ENCODE assay signal across 10 mouse cellular contexts in the genomic region with DNA sequence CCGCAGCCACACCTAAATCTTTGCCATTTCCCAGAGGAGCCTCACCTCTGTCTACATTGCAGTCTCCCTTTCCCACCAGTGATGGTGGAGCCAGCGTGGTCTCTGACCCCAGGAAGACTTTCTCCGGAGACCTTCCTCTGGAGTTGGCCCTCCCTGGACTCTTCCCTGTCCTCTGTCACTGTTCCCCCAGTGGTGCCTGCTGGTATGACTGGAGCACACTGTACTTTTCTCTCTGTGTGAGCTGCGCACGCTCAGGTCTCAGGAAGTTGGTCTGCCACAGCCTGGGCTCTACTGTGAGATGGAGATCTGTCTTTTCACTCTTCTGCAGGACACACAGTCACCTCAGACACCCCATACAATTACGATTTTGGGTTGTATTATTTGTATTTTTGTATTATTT. TPM values are rescaled to one million over a fixed set of nuclear protein-coding genes. Genes with fewer than 3 reads are reported as not detected.
A peak's percentile ranks its signal among the peaks of the same experiment; 100 is the strongest.
DNase-seq lines count a peak whose midpoint lies in the region; ATAC-seq and TF ChIP-seq lines count a peak whose summit lies in the region.
"Had no signal": no experiment of that assay in that cellular context is flagged by ENCODE, and none has a peak within 500 bp of the region (broad histone marks: within the 10 kb centered on the region; RNA-seq: fewer than 3 reads in every experiment).

No protein-coding gene starts in this region.

- H3K27ac ChIP-seq in kidney, postnatal 0 days, result no peak overlapping the region
- H3K27ac ChIP-seq: neural tube, embryonic 15.5 days had no signal

- no peak for ATAC-seq in kidney, postnatal 0 days (replicated peaks; ENCODE audit: low FRiP score, low read depth)
- ATAC-seq in common myeloid progenitor, adult 5-6 weeks (replicated peaks; ENCODE audit: low read depth, poor library complexity, severe bottlenecking), result peak; percentile 98
- peak; percentile 71 for ATAC-seq in megakaryocyte, adult 5-6 weeks (ENCODE audit: poor library complexity, severe bottlenecking)

- peaks cover 14% of the 10 kb centered on the region for H3K4me1 ChIP-seq in kidney, postnatal 0 days (replicated peaks; ENCODE audit: insufficient read depth, low read length)
- H3K4me1 ChIP-seq in E14TG2a.4 (replicated peaks; ENCODE audit: low read depth, low read length), result peaks cover 61% of the 10 kb centered on the region

- H3K9ac ChIP-seq in kidney, postnatal 0 days (ENCODE audit: low read depth, low read length), result no peak overlapping the region
- H3K9ac ChIP-seq: neural tube, embryonic 15.5 days had no signal

- TF ChIP-seq CTCF in kidney, postnatal 0 days (IDR thresholded peaks at IDR 0.05; ENCODE audit: low read depth), result peak; percentile 45
- peak; percentile 54 for TF ChIP-seq CTCF in E14TG2a.4 (conservative IDR thresholded peaks at IDR 0.05; ENCODE audit: low read length)

- no peak overlapping the region for H3K4me2 ChIP-seq in kidney, postnatal 0 days (ENCODE audit: low read length)
- H3K4me2 ChIP-seq: neural tube, embryonic 15.5 days had no signal

- no peaks in the 10 kb centered on the region for H3K27me3 ChIP-seq in kidney, postnatal 0 days (ENCODE audit: insufficient read depth, low read length)
- no peaks in the 10 kb centered on the region for H3K27me3 ChIP-seq in E14TG2a.4 (ENCODE audit: insufficient read depth, low read length)

- DNase-seq in kidney, postnatal 0 days (ENCODE audit: low spot score), result peak; percentile 34
- no peak for DNase-seq in kidney, adult 11 months
- DNase-seq in urinary bladder, postnatal 10 days (ENCODE audit: low spot score), result no peak
- DNase-seq in adrenal gland, adult 18-20 months (ENCODE audit: low spot score in 2 of 2), result no peak
- DNase-seq: heart, postnatal 36 days; left cerebral cortex, postnatal 4 days had no signal

- no peaks in the 10 kb centered on the region for H3K9me3 ChIP-seq in kidney, postnatal 0 days (replicated peaks; ENCODE audit: low read length)
- H3K9me3 ChIP-seq in E14TG2a.4 (ENCODE audit: low read length), result no peaks in the 10 kb centered on the region
- H3K9me3 ChIP-seq: neural tube, embryonic 15.5 days had no signal

- no peaks in the 10 kb centered on the region for H3K36me3 ChIP-seq in kidney, postnatal 0 days (ENCODE audit: insufficient read depth, low read length)
- H3K36me3 ChIP-seq in E14TG2a.4 (ENCODE audit: insufficient read depth, low read length), result peaks cover 10% of the 10 kb centered on the region
- H3K36me3 ChIP-seq: neural tube, embryonic 15.5 days had no signal

- WGBS in kidney, postnatal 0 days, result 69% methylated on average over 6 of the region's 6 CpGs

- no peak overlapping the region for H3K4me3 ChIP-seq in kidney, postnatal 0 days (replicated peaks; ENCODE audit: low read depth, low read length)
- H3K4me3 ChIP-seq in E14TG2a.4 (replicated peaks; ENCODE audit: low read length), result peak overlapping the region; percentile 80
- H3K4me3 ChIP-seq: neural tube, embryonic 15.5 days had no signal

RNA-seq across cellular contexts. Expression of a gene that starts 39.6 kb away (rescaled TPM):
- 57.5 and 58.0 TPM in 2 replicates for polyA plus RNA-seq in kidney, postnatal 0 days (2015; fragmentation: Nextera tagmentation; extraction: Ambion mirVana)
- total RNA-seq in common myeloid progenitor, adult 5-6 weeks (2017), result 6.1 and 7.9 TPM in 2 replicates
- total RNA-seq in megakaryocyte, adult 5-6 weeks (2015), result 9.0 and 14.4 TPM in 2 replicates
- total RNA-seq in megakaryocyte, adult 5-6 weeks (2017), result 14.3 and 18.0 TPM in 2 replicates
- total RNA-seq in adrenal gland, adult 18-20 months (2021), result 10 to 100 TPM; 20.9 to 29.3 TPM
